Comparison of ENCODE assay signal across 20 mouse cellular contexts in genomic region chr7:91495526-91495925, GRCm38 (mm10).
A peak's percentile ranks its signal among the peaks of the same experiment; 100 is the strongest.
DNase-seq lines count a peak whose midpoint lies in the region; ATAC-seq and TF ChIP-seq lines count a peak whose summit lies in the region.
"Had no signal": no experiment of that assay in that cellular context is flagged by ENCODE, and none has a peak within 500 bp of the region (broad histone marks: within the 10 kb centered on the region; RNA-seq: fewer than 3 reads in every experiment).

No protein-coding gene starts in this region.

- 49% methylated on average over 5 of the region's 5 CpGs for WGBS in hindbrain, postnatal 0 days
- WGBS in hindbrain, embryonic 14.5 days = 73% methylated on average over 5 of the region's 5 CpGs

- H3K4me2 ChIP-seq in hindbrain, postnatal 0 days (ENCODE audit: low read depth, low read length) = no peak overlapping the region
- H3K4me2 ChIP-seq in hindbrain, embryonic 14.5 days (replicated peaks) = no peak overlapping the region
- H3K4me2 ChIP-seq: embryonic facial prominence, embryonic 12.5 days; heart, embryonic 12.5 days; hindbrain, embryonic 15.5 days had no signal

- no peaks in the 10 kb centered on the region for H3K36me3 ChIP-seq in hindbrain, postnatal 0 days (ENCODE audit: insufficient read depth, low read length)
- H3K36me3 ChIP-seq in hindbrain, embryonic 14.5 days (replicated peaks; ENCODE audit: control insufficient read depth, insufficient read depth) = no peaks in the 10 kb centered on the region
- H3K36me3 ChIP-seq: embryonic facial prominence, embryonic 12.5 days; G1E; heart, embryonic 12.5 days; hindbrain, embryonic 10.5 days; hindbrain, embryonic 15.5 days had no signal

- H3K4me3 ChIP-seq in hindbrain, postnatal 0 days (ENCODE audit: low read length) = no peak overlapping the region
- no peak overlapping the region for H3K4me3 ChIP-seq in hindbrain, embryonic 14.5 days (replicated peaks; ENCODE audit: low read length)
- H3K4me3 ChIP-seq: embryonic facial prominence, embryonic 12.5 days; gastrocnemius, adult 2 months; heart, embryonic 12.5 days; hindbrain, embryonic 10.5 days; hindbrain, embryonic 15.5 days had no signal

- H3K27me3 ChIP-seq in hindbrain, postnatal 0 days (ENCODE audit: insufficient read depth, low read length) = no peaks in the 10 kb centered on the region
- no peaks in the 10 kb centered on the region for H3K27me3 ChIP-seq in hindbrain, embryonic 14.5 days (ENCODE audit: control insufficient read depth, insufficient read depth, low read length)
- H3K27me3 ChIP-seq: embryonic facial prominence, embryonic 12.5 days; heart, embryonic 12.5 days; hindbrain, embryonic 15.5 days had no signal

- no peak overlapping the region for H3K27ac ChIP-seq in hindbrain, postnatal 0 days
- no peak overlapping the region for H3K27ac ChIP-seq in hindbrain, embryonic 14.5 days
- H3K27ac ChIP-seq: embryonic facial prominence, embryonic 12.5 days; gastrocnemius, adult 2 months; hindbrain, embryonic 10.5 days; hindbrain, embryonic 15.5 days had no signal

- no peaks in the 10 kb centered on the region for H3K4me1 ChIP-seq in hindbrain, postnatal 0 days (ENCODE audit: insufficient read depth, low read length)
- no peaks in the 10 kb centered on the region for H3K4me1 ChIP-seq in hindbrain, embryonic 14.5 days (replicated peaks; ENCODE audit: control insufficient read depth, insufficient read depth, low read length)
- H3K4me1 ChIP-seq: embryonic facial prominence, embryonic 12.5 days; heart, embryonic 12.5 days; hindbrain, embryonic 10.5 days; hindbrain, embryonic 15.5 days had no signal

- no peak overlapping the region for H3K9ac ChIP-seq in hindbrain, postnatal 0 days (replicated peaks; ENCODE audit: low read length)
- no peak overlapping the region for H3K9ac ChIP-seq in hindbrain, embryonic 14.5 days
- H3K9ac ChIP-seq: embryonic facial prominence, embryonic 12.5 days; forebrain, postnatal 0 days; heart, embryonic 12.5 days; hindbrain, embryonic 15.5 days had no signal

- H3K9me3 ChIP-seq in hindbrain, postnatal 0 days (ENCODE audit: low read length) = no peaks in the 10 kb centered on the region
- H3K9me3 ChIP-seq in hindbrain, embryonic 14.5 days (ENCODE audit: control insufficient read depth, low read length) = no peaks in the 10 kb centered on the region
- H3K9me3 ChIP-seq: embryonic facial prominence, embryonic 12.5 days; G1E; heart, embryonic 12.5 days; hindbrain, embryonic 10.5 days; hindbrain, embryonic 15.5 days had no signal

- ATAC-seq in hindbrain, postnatal 0 days = no peak
- ATAC-seq in hindbrain, embryonic 14.5 days (ENCODE audit: low FRiP score) = no peak
- no peak for ATAC-seq in inflammation-experienced regulatory T-cells, adult 6 months
- ATAC-seq: activated CD4-positive, CD25-positive, alpha-beta regulatory T cell, adult 4 months; CD4-positive, CD25-positive, alpha-beta regulatory T cell, adult 4 months; forebrain, postnatal 0 days had no signal

- TF ChIP-seq CTCF in hindbrain, postnatal 0 days (IDR thresholded peaks at IDR 0.05; ENCODE audit: low read depth) = no peak

- DNase-seq in cerebellum, postnatal 10 days = peak; percentile 22 to 36
- DNase-seq in cerebellum, postnatal 36 days = no peak
- peak; percentile 48 for DNase-seq in hindbrain, postnatal 0 days (ENCODE audit: low spot score)
- DNase-seq in hindbrain, embryonic 14.5 days (ENCODE audit: low spot score) = no peak
- DNase-seq in retina, embryonic 14.5 days (ENCODE audit: low spot score) = peak; percentile 5
- DNase-seq in retina, postnatal 1 day = no peak
- DNase-seq: adrenal gland, postnatal 14 days; B cell, adult 2 months; cerebellum, adult 2 months; forebrain, postnatal 0 days; gastrocnemius, adult 2 months; gastrocnemius, postnatal 25 days had no signal

Comparison
In these comparisons a context has a peak if more than half of its experiments do, and no peak if none do; other contexts are left out.
1. DNase-seq: peak in cerebellum, postnatal 10 days (2 of 2), hindbrain, postnatal 0 days (single experiment) and retina, embryonic 14.5 days (single experiment); none in cerebellum, postnatal 36 days (0 of 2), hindbrain, embryonic 14.5 days (single experiment) and retina, postnatal 1 day (single experiment).